9 mouse cellular contexts compared by ENCODE assay signal in the genomic region with DNA sequence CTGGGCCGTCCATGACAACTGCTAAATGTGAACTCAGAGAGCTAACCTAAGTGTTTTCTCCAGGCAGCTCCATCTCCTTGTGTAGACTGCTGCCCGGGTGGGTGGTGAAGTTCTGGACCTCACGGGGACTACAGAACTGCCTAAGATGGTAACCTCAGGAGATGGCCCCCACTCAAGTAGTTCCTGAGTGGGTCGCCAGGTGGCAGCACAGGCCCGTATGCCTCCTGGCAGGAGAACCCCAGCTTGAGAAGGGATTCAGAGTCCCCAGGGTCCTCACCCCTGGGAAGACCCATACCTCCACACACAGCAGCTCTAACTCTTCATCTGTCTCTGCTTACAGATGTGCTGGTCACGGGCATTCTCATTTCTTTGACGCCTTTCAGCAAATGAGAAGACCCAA. TPM values are rescaled to one million over a fixed set of nuclear protein-coding genes. Genes with fewer than 3 reads are reported as not detected.
DNase-seq lines count a peak whose midpoint lies in the region; ATAC-seq and TF ChIP-seq lines count a peak whose summit lies in the region.
"Had no signal": no experiment of that assay in that cellular context is flagged by ENCODE, and none has a peak within 500 bp of the region (broad histone marks: within the 10 kb centered on the region; RNA-seq: fewer than 3 reads in every experiment).

No protein-coding gene starts in this region.

- no peaks in the 10 kb centered on the region for H3K36me3 ChIP-seq in C2C12 (ENCODE audit: control insufficient read depth, insufficient read depth)
- H3K36me3 ChIP-seq: limb, embryonic 13.5 days had no signal

- no peak overlapping the region for H3K4me3 ChIP-seq in C2C12 (ENCODE audit: insufficient read depth, poor library complexity, severe bottlenecking)
- H3K4me3 ChIP-seq: limb, embryonic 13.5 days had no signal

- no peak overlapping the region for H3ac ChIP-seq in C2C12 (ENCODE audit: control insufficient read depth, insufficient read length, low read depth)

- TF ChIP-seq CTCF in C2C12 (IDR thresholded peaks at IDR 0.05; ENCODE audit: control insufficient read depth, insufficient read depth, insufficient read length) = peak; percentile 79

- ATAC-seq in erythroid progenitor cell, adult 5-6 weeks (replicated peaks; ENCODE audit: low FRiP score, poor library complexity, severe bottlenecking) = no peak; the same call in 1 of the 2 replicates

- H3K79me3 ChIP-seq in C2C12 (ENCODE audit: low read depth) = peaks cover 26% of the 10 kb centered on the region

- DNase-seq in ES-CJ7 (ENCODE audit: low read depth, low spot score) = peak; percentile 69
- peak; percentile 71 for DNase-seq in c-Kit-positive CD71-positive TER-119-positive erythroid progenitor cells, embryonic 14.5 days (ENCODE audit: low spot score)
- peak; percentile 56 to 64 for DNase-seq in gastrocnemius, adult 8-10 months (ENCODE audit: low spot score in 2 of 2)
- peak; percentile 91 for DNase-seq in kidney, postnatal 4 days
- peak; percentile 87 for DNase-seq in lung, postnatal 10 days
- peak; percentile 80 for DNase-seq in right cerebral cortex, postnatal 4 days

- H3K27me3 ChIP-seq in C2C12 (ENCODE audit: control insufficient read depth, insufficient read depth, insufficient read length) = no peaks in the 10 kb centered on the region
- H3K27me3 ChIP-seq: limb, embryonic 13.5 days had no signal

- peaks cover 34% of the 10 kb centered on the region for H3K79me2 ChIP-seq in C2C12 (ENCODE audit: control insufficient read depth, insufficient read depth)

TF ChIP-seq in C2C12, 6 proteins besides CTCF, POLR2A, EP300 and RAD21:
- TF ChIP-seq MYOG (IDR thresholded peaks at IDR 0.05; ENCODE audit: control insufficient read depth, extremely low read depth, insufficient read length) (no peak), FOSL1 (IDR thresholded peaks at IDR 0.05; ENCODE audit: insufficient read depth, low read length, poor library complexity, severe bottlenecking) (no peak), USF1 (IDR thresholded peaks at IDR 0.05; ENCODE audit: low read depth) (no peak), MAX (IDR thresholded peaks at IDR 0.05) (no peak), CEBPB (IDR thresholded peaks at IDR 0.05; ENCODE audit: low read depth) (no peak), MYOD1 (IDR thresholded peaks at IDR 0.05; ENCODE audit: control insufficient read depth, insufficient read length, low read depth) (no peak)

RNA-seq across cellular contexts. Expression of a gene that starts 2.0 kb away (rescaled TPM):
- polyA plus RNA-seq in C2C12 (2012; fragmentation: generic; extraction: Trizol) = 47.3 TPM
- 10 to 100 TPM; 31.2 to 35.5 (median 33.3) TPM for total RNA-seq in gastrocnemius, adult 8-10 months (2022)
- total RNA-seq in erythroid progenitor cell, adult 5-6 weeks (2015; ENCODE audit: low replicate concordance) = 11.2 and 13.8 TPM in 2 replicates
- total RNA-seq in erythroid progenitor cell, adult 5-6 weeks (2017; ENCODE audit: low replicate concordance) = 12.8 and 19.0 TPM in 2 replicates

RNA-seq across cellular contexts. Expression of a gene that starts 21.3 kb away (rescaled TPM):
- polyA plus RNA-seq in C2C12 (2012; fragmentation: generic; extraction: Trizol) = 10.2 TPM
- 10 to 100 TPM; 13.8 to 20.4 (median 17.2) TPM for total RNA-seq in gastrocnemius, adult 8-10 months (2022)
- total RNA-seq in erythroid progenitor cell, adult 5-6 weeks (2015; ENCODE audit: low replicate concordance) = 10.5 and 13.8 TPM in 2 replicates
- total RNA-seq in erythroid progenitor cell, adult 5-6 weeks (2017; ENCODE audit: low replicate concordance) = 7.6 and 16.3 TPM in 2 replicates

RNA-seq across cellular contexts. Expression of a gene that starts 21.6 kb away (rescaled TPM):
- 0.42 TPM for polyA plus RNA-seq in C2C12 (2012; fragmentation: generic; extraction: Trizol)
- under 1 TPM in 3 of 4 experiments, not detected in 1; 0.07 to 0.18 (median 0.07) TPM for total RNA-seq in gastrocnemius, adult 8-10 months (2022)
- total RNA-seq in erythroid progenitor cell, adult 5-6 weeks (2015; ENCODE audit: low replicate concordance) = 1.7 and 2.9 TPM in 2 replicates
- total RNA-seq in erythroid progenitor cell, adult 5-6 weeks (2017; ENCODE audit: low replicate concordance) = 1.8 and 2.7 TPM in 2 replicates
